Mouse (Mus musculus) hindbrain, postnatal 0 days (tissue): ENCODE results near the gene Rbfox1. TPM values are rescaled to one million over a fixed set of nuclear protein-coding genes. Genes with fewer than 3 reads are reported as not detected.

Source experiments
- ATAC-seq: fragments of 200-750 bp; cut with Nextera tagmentation; 2 replicates; pipeline ENCODE4 v1.8.0; 2017; ENCODE audit warnings: mild to moderate bottlenecking, moderate TSS enrichment, moderate library complexity
- DNase-seq: peaks from one replicate; pipeline ENCODE4 v3.0.0-alpha.2; 2015; ENCODE audit warnings: low spot score
- H3K27ac ChIP-seq: fragments of 300-500 bp; sonication (generic); 2 replicates; pipeline ENCODE4 v1.5.1; 2014; ENCODE audit warnings: mild to moderate bottlenecking
- H3K27me3 ChIP-seq: fragments of 300-500 bp; sonication (generic); 2 replicates; pipeline ENCODE4 v1.6.1; 2014; ENCODE audit warnings: low read length, mixed read lengths; ENCODE audit not compliant: insufficient read depth
- H3K36me3 ChIP-seq: fragments of 300-500 bp; sonication (generic); 2 replicates; pipeline ENCODE4 v1.6.1; 2014; ENCODE audit warnings: low read length, mixed read lengths; ENCODE audit not compliant: insufficient read depth
- H3K4me1 ChIP-seq: fragments of 300-500 bp; sonication (generic); 2 replicates; pipeline ENCODE4 v1.6.1; 2014; ENCODE audit warnings: antibody characterized with exemption, low read length, mixed read lengths; ENCODE audit not compliant: insufficient read depth
- H3K4me2 ChIP-seq: fragments of 300-500 bp; sonication (generic); 2 replicates; pipeline ENCODE4 v1.6.1; 2014; ENCODE audit warnings: low read depth, mild to moderate bottlenecking, low read length, moderate library complexity, mixed read lengths
- H3K4me3 ChIP-seq: fragments of 300-500 bp; sonication (generic); 2 replicates; pipeline ENCODE4 v1.5.1; 2014; ENCODE audit warnings: low read length
- H3K9ac ChIP-seq: fragments of 300-500 bp; sonication (generic); replicated peaks from 2 replicates; pipeline ENCODE4 v1.6.1; 2014; ENCODE audit warnings: mild to moderate bottlenecking, low read length, moderate library complexity, mixed read lengths
- H3K9me3 ChIP-seq: fragments of 300-500 bp; sonication (generic); 2 replicates; pipeline ENCODE4 v1.6.1; 2016; ENCODE audit warnings: low read length, mixed read lengths
- CTCF ChIP-seq: IDR thresholded peaks from 2 replicates; pipeline ENCODE4 v1.5.1; 2016; ENCODE audit warnings: antibody characterized with exemption, control low read depth, low read depth
- WGBS: fragments of 180-500 bp; shearing (Covaris S2); extraction: QIAGEN DNeasy Blood & Tissue Kit; methylation state at CpG from one replicate; pipeline ENCODE4 v1.1.7; 2014; 5-methylcytosine and 5-hydroxymethylcytosine counted together
- polyA plus RNA-seq: library from polyadenylated mRNA; unstranded; fragments of >200 nt; fragmentation: Nextera tagmentation; extraction: Ambion mirVana; gene quantifications from 2 replicates; pipeline ENCODE4 v1.2.1, GENCODE M21; 2015
- total RNA-seq: library from RNA; depleted of rRNA; stranded (reverse); fragments of >200 nt; gene quantifications from 2 replicates; pipeline ENCODE4 v1.2.3, GENCODE M21; 2014

The Rbfox1 gene
- total and polyA plus RNA-seq, 2 experiments from 2014 or later = 158 to 204 TPM

GRCm38 (mm10) chr16:6283496-6283895 lies 398.3 kb downstream of the Rbfox1 start:
- no peak for TF ChIP-seq CTCF
- 76% methylated on average over 4 of the region's 4 CpGs for WGBS
- ATAC-seq (no peak), DNase-seq (no peak)
- Histone ChIP-seq H3K4me2 (no peak overlapping the region), H3K27ac (no peak overlapping the region), H3K9me3 (no peaks in the 10 kb centered on the region), H3K27me3 (no peaks in the 10 kb centered on the region), H3K4me1 (0 out of 2 replicates have a peak, but pooled peaks cover 2% of the 10 kb centered on the region), H3K4me3 (no peak overlapping the region), H3K9ac (no peak overlapping the region), H3K36me3 (no peaks in the 10 kb centered on the region)

- Histone ChIP-seq H3K4me1 (0 out of 2 replicates have a peak, but pooled peaks cover 2% of the 10 kb centered on the region), H3K9ac (no peak overlapping the region), H3K4me3 (no peak overlapping the region), H3K27me3 (no peaks in the 10 kb centered on the region), H3K4me2 (no peak overlapping the region), H3K9me3 (no peaks in the 10 kb centered on the region), H3K36me3 (no peaks in the 10 kb centered on the region), H3K27ac (no peak overlapping the region)
- no peak for TF ChIP-seq CTCF
- ATAC-seq (no peak), DNase-seq (no peak)
- WGBS = 61% methylated on average over 4 of the region's 4 CpGs
Observed at GRCm38 (mm10) chr16:6284317-6284716, 399.2 kb downstream of the Rbfox1 start.

GRCm38 (mm10) chr16:6287699-6288098 lies 402.5 kb downstream of the Rbfox1 start:
- 58% methylated on average over 2 of the region's 2 CpGs for WGBS
- Histone ChIP-seq H3K27ac (no peak overlapping the region), H3K4me2 (no peak overlapping the region), H3K4me3 (no peak overlapping the region), H3K9ac (no peak overlapping the region), H3K36me3 (no peaks in the 10 kb centered on the region), H3K9me3 (no peaks in the 10 kb centered on the region), H3K27me3 (no peaks in the 10 kb centered on the region), H3K4me1 (0 out of 2 replicates have a peak, but pooled peaks cover 2% of the 10 kb centered on the region)
- TF ChIP-seq CTCF = no peak
- ATAC-seq = no peak
- DNase-seq = no peak

- Histone ChIP-seq H3K9me3 (no peaks in the 10 kb centered on the region), H3K4me2 (no peak overlapping the region), H3K36me3 (no peaks in the 10 kb centered on the region), H3K9ac (no peak overlapping the region), H3K27me3 (no peaks in the 10 kb centered on the region), H3K27ac (no peak overlapping the region), H3K4me3 (no peak overlapping the region), H3K4me1 (no peaks in the 10 kb centered on the region)
- ATAC-seq = no peak
- TF ChIP-seq CTCF = no peak
- no peak for DNase-seq
- 74% methylated on average over 5 of the region's 5 CpGs for WGBS
Observed at GRCm38 (mm10) chr16:6300112-6300511, 415.0 kb downstream of the Rbfox1 start.

GRCm38 (mm10) chr16:6303082-6303481 lies 417.9 kb downstream of the Rbfox1 start:
- 31% methylated on average over 1 of the region's 1 CpGs for WGBS
- Histone ChIP-seq H3K36me3 (no peaks in the 10 kb centered on the region), H3K9ac (no peak overlapping the region), H3K27me3 (no peaks in the 10 kb centered on the region), H3K27ac (no peak overlapping the region), H3K4me3 (no peak overlapping the region), H3K4me2 (no peak overlapping the region), H3K9me3 (no peaks in the 10 kb centered on the region), H3K4me1 (no peaks in the 10 kb centered on the region)
- DNase-seq = no peak
- TF ChIP-seq CTCF = no peak
- no peak for ATAC-seq

- no peaks in the 10 kb centered on the region for H3K36me3 ChIP-seq
- ATAC-seq = no peak
- H3K4me2 ChIP-seq = no peak overlapping the region
- no peak for DNase-seq
- no peak overlapping the region for H3K27ac ChIP-seq
- TF ChIP-seq CTCF = no peak
- H3K4me3 ChIP-seq = no peak overlapping the region
- no peak overlapping the region for H3K9ac ChIP-seq
- H3K4me1 ChIP-seq = no peaks in the 10 kb centered on the region
- no peaks in the 10 kb centered on the region for H3K27me3 ChIP-seq
- no peaks in the 10 kb centered on the region for H3K9me3 ChIP-seq
Observed at GRCm38 (mm10) chr16:6309940-6310339, 424.8 kb downstream of the Rbfox1 start.

- Histone ChIP-seq H3K4me3 (no peak overlapping the region), H3K4me2 (no peak overlapping the region), H3K9me3 (no peaks in the 10 kb centered on the region), H3K27ac (no peak overlapping the region), H3K4me1 (no peaks in the 10 kb centered on the region), H3K27me3 (no peaks in the 10 kb centered on the region), H3K36me3 (no peaks in the 10 kb centered on the region), H3K9ac (no peak overlapping the region)
- TF ChIP-seq CTCF = no peak
- WGBS = 70% methylated on average over 18 of the region's 18 CpGs
- no peak for ATAC-seq
- DNase-seq = peak; percentile 30
Observed at GRCm38 (mm10) chr16:6310744-6311678, 425.9 kb downstream of the Rbfox1 start.
